Mouse (Mus musculus): ENCODE data around the gene Slc25a26.

Gene Slc25a26

GRCm38 (mm10) chr6:94596761-94597485 lies 96.8 kb downstream of the Slc25a26 start:
- no peak for DNase-seq (ENCODE audit: low read depth in 1 of 2, low spot score in 2 of 2)

- no peak for DNase-seq (ENCODE audit: low read depth in 1 of 2, low spot score in 2 of 2)
Observed at GRCm38 (mm10) chr6:94598421-94598820, 98.3 kb downstream of the Slc25a26 start.

- DNase-seq (ENCODE audit: low read depth in 1 of 2, low spot score in 2 of 2) = no peak
Observed at GRCm38 (mm10) chr6:94599016-94599415, 98.9 kb downstream of the Slc25a26 start.

- no peak for DNase-seq (ENCODE audit: low read depth in 1 of 2, low spot score in 2 of 2)
Observed at GRCm38 (mm10) chr6:94601101-94601500, 101.0 kb downstream of the Slc25a26 start.

GRCm38 (mm10) chr6:94601811-94602210 lies 101.7 kb downstream of the Slc25a26 start:
- no peak for DNase-seq (ENCODE audit: low read depth in 1 of 2, low spot score in 2 of 2)

- no peak for DNase-seq (ENCODE audit: low read depth in 1 of 2, low spot score in 2 of 2)
Observed at GRCm38 (mm10) chr6:94604072-94604471, 103.9 kb downstream of the Slc25a26 start.

GRCm38 (mm10) chr6:94604546-94604945 lies 104.4 kb downstream of the Slc25a26 start:
- no peak for DNase-seq (ENCODE audit: low read depth in 1 of 2, low spot score in 2 of 2)

- no peak for DNase-seq (ENCODE audit: low read depth in 1 of 2, low spot score in 2 of 2)
Observed at GRCm38 (mm10) chr6:94613235-94613895, 113.2 kb downstream of the Slc25a26 start.

- no peak for DNase-seq (ENCODE audit: low read depth in 1 of 2, low spot score in 2 of 2)
Observed at GRCm38 (mm10) chr6:94614346-94614745, 114.2 kb downstream of the Slc25a26 start.

- DNase-seq (ENCODE audit: low read depth in 1 of 2, low spot score in 2 of 2) = no peak
Observed at GRCm38 (mm10) chr6:94615936-94616335, 115.8 kb downstream of the Slc25a26 start.

GRCm38 (mm10) chr6:94618671-94619070 lies 118.5 kb downstream of the Slc25a26 start:
- no peak for DNase-seq (ENCODE audit: low read depth in 1 of 2, low spot score in 2 of 2)

GRCm38 (mm10) chr6:94620287-94620686 lies 120.2 kb downstream of the Slc25a26 start:
- no peak for DNase-seq (ENCODE audit: low read depth in 1 of 2, low spot score in 2 of 2)

GRCm38 (mm10) chr6:94620801-94621301 lies 120.7 kb downstream of the Slc25a26 start:
- no peak for DNase-seq (ENCODE audit: low read depth in 1 of 2, low spot score in 2 of 2)

- no peak for DNase-seq (ENCODE audit: low read depth in 1 of 2, low spot score in 2 of 2)
Observed at GRCm38 (mm10) chr6:94622983-94623382, 122.9 kb downstream of the Slc25a26 start.

- no peak for DNase-seq (ENCODE audit: low read depth in 1 of 2, low spot score in 2 of 2)
Observed at GRCm38 (mm10) chr6:94624543-94624942, 124.4 kb downstream of the Slc25a26 start.

- no peak for DNase-seq (ENCODE audit: low read depth in 1 of 2, low spot score in 2 of 2)
Observed at GRCm38 (mm10) chr6:94625896-94626295, 125.8 kb downstream of the Slc25a26 start.

GRCm38 (mm10) chr6:94626807-94627206 lies 126.7 kb downstream of the Slc25a26 start:
- no peak for DNase-seq (ENCODE audit: low read depth in 1 of 2, low spot score in 2 of 2)

GRCm38 (mm10) chr6:94627714-94628595 lies 127.8 kb downstream of the Slc25a26 start:
- no peak for DNase-seq (ENCODE audit: low read depth in 1 of 2, low spot score in 2 of 2)

GRCm38 (mm10) chr6:94628787-94629186 lies 128.7 kb downstream of the Slc25a26 start:
- DNase-seq (ENCODE audit: low read depth in 1 of 2, low spot score in 2 of 2) = no peak

- no peak for DNase-seq (ENCODE audit: low read depth in 1 of 2, low spot score in 2 of 2)
Observed at GRCm38 (mm10) chr6:94631051-94631778, 131.1 kb downstream of the Slc25a26 start.

GRCm38 (mm10) chr6:94631779-94632082 lies 131.6 kb downstream of the Slc25a26 start:
- no peak for DNase-seq (ENCODE audit: low read depth in 1 of 2, low spot score in 2 of 2)

Measured in monocyte, adult 2 months (primary cell).